Mouse (Mus musculus): ENCODE results near the gene Cytip. TPM values are rescaled to one million over a fixed set of nuclear protein-coding genes. Genes with fewer than 3 reads are reported as not detected.

Gene Cytip
- total RNA-seq, 2 experiments from 2014 or later: 0.20 TPM; not detected in 1

- H3K4me3 ChIP-seq: no peak overlapping the region
- no peak for DNase-seq (ENCODE audit: extremely low spot score in 1 of 2, low spot score in 2 of 2)
- TF ChIP-seq CTCF (IDR thresholded peaks at IDR 0.05): no peak
- intact Hi-C loops (cut with DNase I): no loop called here
- H3K27ac ChIP-seq: no peak overlapping the region
These were observed 14.6 kb downstream of the Cytip start for GRCm38 (mm10) chr2:58180776-58181175.

DNA sequence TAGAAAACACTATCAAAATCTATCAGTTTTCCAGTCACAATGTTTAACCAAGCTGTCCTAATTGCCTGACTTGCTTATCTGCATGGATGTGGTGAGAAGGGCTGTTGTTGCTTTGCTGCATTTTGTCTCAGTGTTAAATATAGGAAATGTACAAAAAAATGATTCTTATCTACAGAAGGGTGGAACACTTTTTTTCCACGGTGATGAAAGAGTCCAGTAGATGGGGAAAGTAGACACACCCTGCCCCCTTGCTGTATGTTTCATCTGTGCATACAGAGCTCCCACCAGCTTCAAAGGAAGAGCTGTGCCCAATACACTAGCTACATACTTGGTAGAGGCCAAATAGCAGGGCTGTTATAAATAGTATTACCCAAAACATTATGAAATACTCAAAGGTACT, 16.3 kb downstream of the Cytip start:
- intact Hi-C loops (cut with DNase I): no loop called here
- Histone ChIP-seq H3K27ac (no peak overlapping the region), H3K4me3 (no peak overlapping the region)
- no peak for TF ChIP-seq CTCF (IDR thresholded peaks at IDR 0.05)
- no peak for DNase-seq (ENCODE audit: extremely low spot score in 1 of 2, low spot score in 2 of 2)

DNA sequence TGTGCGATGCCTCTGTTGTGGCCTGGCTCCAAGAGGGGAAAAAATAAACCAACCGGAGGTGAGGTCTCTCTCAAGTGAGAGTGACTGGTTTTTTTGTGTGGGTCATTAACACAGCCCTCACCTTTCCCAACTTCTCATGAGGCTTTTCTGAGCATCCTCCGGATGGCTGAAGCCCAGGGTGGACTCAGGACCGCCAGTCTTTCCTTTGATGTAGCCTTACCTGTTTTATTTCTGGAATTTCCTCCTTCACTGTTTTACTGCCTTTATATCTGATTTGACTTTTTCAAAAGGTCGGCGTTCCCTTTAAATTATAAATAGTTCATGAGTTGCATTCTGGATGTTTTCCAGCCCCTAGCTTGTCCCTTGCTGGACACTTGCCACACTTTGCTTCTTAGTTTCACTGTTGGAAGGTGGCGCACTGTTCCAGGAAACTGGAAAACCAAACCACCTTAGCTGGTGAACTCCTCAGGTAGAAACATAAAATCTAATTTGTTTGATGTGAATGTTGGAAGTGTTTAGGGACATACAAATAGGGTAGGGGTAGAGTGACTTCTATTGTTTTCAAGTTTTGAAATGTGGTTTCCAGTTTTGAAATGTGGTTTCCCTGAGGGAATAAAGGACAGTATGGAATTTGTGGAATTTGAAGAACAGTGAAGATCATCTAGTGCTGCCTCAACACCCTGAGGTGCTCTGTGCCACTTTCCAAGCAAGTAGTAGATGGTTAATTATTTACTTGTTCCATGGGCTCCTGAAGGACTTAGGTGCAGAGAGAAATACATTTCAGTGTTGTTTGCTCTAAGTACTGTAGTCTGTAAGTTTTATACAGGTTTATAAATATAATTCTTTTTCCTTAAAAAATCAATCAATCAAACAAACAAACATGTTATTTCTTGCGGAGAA, 19.7 kb downstream of the Cytip start:
- TF ChIP-seq CTCF (IDR thresholded peaks at IDR 0.05): no peak
- Histone ChIP-seq H3K4me3 (no peak overlapping the region), H3K27ac (no peak overlapping the region)
- DNase-seq (ENCODE audit: extremely low spot score in 1 of 2, low spot score in 2 of 2): no peak
- intact Hi-C loops (cut with DNase I): no loop called here

DNA sequence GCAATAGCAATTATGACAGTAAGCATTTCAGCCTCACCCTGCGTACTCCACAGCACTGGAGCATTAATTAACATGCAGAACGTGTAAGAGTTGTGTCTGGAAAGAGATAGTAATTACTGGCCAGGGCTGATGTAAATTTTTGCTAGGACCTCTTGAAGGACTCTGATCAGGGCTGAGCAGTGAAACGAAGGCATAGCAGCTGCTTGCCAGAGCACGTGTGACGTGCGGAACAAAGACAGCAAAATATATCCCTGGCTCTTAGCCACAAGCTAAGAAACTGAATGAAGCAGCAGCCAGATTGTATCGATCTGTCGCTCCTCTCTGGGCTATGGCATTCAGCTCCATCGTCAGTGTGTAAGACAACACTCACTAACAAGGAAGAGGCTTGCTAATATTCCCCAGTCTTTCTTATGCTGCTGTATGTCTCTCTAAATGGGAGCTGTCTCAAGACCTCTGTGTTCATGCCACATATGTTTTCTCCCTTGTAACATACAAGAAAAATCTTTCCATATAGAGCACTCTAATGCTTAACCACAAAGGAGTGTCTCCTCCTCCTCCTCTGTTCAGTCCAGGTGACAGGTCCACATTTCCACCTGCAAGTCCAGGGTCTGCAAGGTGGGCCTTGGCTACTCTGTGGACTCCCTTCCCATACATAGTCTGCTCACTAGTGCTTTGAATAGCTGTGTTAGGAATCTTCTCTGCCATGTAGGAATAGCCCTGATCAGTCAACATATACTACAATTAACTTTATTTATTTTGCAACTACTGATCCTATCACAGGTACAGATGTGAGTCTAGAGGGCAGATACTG, 20.7 kb downstream of the Cytip start:
- TF ChIP-seq CTCF (IDR thresholded peaks at IDR 0.05): no peak
- 0 out of 2 replicates have a peak overlapping the region, but pooled peaks have one; percentile 9 for H3K4me3 ChIP-seq
- peak in 1 of 2 experiments; percentile 10 for DNase-seq (ENCODE audit: extremely low spot score in 1 of 2, low spot score in 2 of 2)
- no peak overlapping the region for H3K27ac ChIP-seq
- intact Hi-C loops (cut with DNase I): no loop called here

DNA sequence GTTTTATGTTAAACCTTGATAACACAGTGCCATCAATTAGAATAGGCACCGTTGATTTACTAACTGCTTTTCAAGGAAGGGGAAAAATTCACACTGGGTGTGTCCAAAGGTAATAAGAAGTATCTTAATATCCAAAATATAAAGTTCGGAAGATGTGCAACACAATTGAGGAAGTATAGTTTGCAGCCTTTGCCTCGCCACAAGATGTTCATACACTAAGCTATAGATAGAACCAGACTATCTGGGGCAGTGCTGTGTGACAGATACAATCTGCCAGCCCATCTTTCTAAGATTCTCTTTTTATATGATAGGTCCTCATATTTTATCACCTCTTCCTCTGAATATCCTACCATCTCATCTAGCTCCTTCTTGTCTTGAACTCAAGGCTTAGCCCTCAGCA, 22.4 kb downstream of the Cytip start:
- DNase-seq (ENCODE audit: extremely low spot score in 1 of 2, low spot score in 2 of 2): no peak
- intact Hi-C loops (cut with DNase I): no loop called here
- TF ChIP-seq CTCF (IDR thresholded peaks at IDR 0.05): no peak
- H3K27ac ChIP-seq: no peak overlapping the region
- no peak overlapping the region for H3K4me3 ChIP-seq

DNA sequence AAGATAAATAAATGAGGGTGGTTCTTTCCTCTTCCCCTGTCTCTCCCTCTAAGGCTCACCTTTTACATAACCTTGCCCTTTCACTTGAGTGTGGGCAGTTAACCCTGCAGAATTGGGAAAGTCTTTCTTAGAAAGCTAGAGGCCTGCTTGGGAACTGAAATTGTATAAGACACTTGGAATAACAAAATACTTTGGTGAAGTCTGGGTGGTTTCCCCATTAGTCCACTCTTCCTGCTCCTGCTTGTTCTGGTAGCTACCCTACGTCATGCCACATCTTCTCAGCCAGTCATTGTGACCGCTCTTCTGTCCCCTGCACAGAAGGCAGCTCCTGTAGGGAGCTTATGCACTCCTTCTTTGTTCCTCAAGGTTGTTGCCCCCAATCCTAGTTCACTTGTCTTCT, 26.2 kb downstream of the Cytip start:
- DNase-seq (ENCODE audit: extremely low spot score in 1 of 2, low spot score in 2 of 2): no peak
- no peak overlapping the region for H3K4me3 ChIP-seq
- intact Hi-C loops (cut with DNase I): no loop called here
- no peak overlapping the region for H3K27ac ChIP-seq
- no peak for TF ChIP-seq CTCF (IDR thresholded peaks at IDR 0.05)

DNA sequence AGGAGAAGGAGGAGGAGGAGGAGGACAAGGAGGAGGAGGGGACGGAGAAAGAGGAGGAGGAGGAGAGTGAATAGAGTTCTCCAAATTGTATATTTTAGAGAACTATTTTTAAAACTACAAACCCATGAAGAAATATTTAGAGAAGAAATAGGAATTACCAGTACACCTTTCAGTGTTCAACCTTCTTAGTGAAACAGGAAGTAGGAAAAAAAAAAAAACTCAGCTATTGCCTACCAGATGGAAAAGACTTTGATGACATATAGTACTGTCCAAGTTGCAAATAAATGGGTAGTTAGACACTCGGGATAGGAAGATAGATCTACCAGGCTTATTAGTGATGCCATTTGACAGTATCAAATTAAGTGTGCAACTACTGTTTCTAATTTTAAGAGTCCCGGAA, 27.7 kb downstream of the Cytip start:
- intact Hi-C loops (cut with DNase I): no loop called here

GRCm38 (mm10) chr2:58166764-58167163, 28.6 kb downstream of the Cytip start:
- DNase-seq (ENCODE audit: extremely low spot score in 1 of 2, low spot score in 2 of 2): no peak
- intact Hi-C loops (cut with DNase I): no loop called here

More for the DNA sequence above, 27.7 kb downstream of the Cytip start:
- no peak for DNase-seq (ENCODE audit: extremely low spot score in 1 of 2, low spot score in 2 of 2)
- no peak overlapping the region for H3K4me3 ChIP-seq
- no peak for TF ChIP-seq CTCF (IDR thresholded peaks at IDR 0.05)
- H3K27ac ChIP-seq: no peak overlapping the region

DNA sequence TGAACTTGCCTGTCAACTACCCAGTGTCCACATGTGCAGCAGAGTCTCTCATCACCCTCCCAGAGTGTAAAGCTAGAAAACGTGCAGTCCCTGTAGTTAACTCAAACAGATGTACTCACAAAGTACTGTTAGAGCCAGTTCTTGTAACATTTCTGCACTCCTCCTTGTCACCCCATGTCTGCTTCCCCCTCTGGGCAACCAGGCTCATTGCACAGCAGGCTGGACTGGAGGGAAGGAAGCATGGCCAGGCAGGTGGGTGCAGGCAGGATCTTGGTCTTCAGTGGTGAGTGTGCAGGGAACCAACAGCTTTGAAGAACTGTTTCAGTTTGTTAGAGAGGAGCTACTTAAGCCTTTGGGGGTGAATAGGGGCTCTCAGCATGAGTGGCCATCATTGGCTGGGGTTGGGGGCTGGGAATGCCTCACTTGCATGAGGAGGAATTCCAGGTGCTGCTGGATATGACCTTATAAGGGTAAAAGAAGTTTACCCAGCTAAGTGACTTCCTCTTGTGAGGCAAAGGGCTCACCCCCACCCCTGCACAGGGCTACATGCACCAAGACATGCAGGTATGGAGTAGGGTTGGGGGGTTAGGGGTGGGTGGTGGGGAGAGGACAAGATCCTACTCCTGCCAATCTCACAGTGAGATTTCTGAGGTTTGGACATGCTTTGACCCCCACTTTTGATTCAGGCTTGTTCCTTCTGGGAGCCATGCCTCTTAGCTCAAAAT, 31.7 kb downstream of the Cytip start:
- TF ChIP-seq CTCF (IDR thresholded peaks at IDR 0.05): no peak
- Histone ChIP-seq H3K27ac (no peak overlapping the region), H3K4me3 (no peak overlapping the region)
- intact Hi-C loops (cut with DNase I): no loop called here
- no peak for DNase-seq (ENCODE audit: extremely low spot score in 1 of 2, low spot score in 2 of 2)

More at GRCm38 (mm10) chr2:58166764-58167163, 28.6 kb downstream of the Cytip start:
- no peak overlapping the region for H3K4me3 ChIP-seq
- H3K27ac ChIP-seq: no peak overlapping the region
- no peak for TF ChIP-seq CTCF (IDR thresholded peaks at IDR 0.05)

GRCm38 (mm10) chr2:58161813-58162212, 33.5 kb downstream of the Cytip start:
- no peak overlapping the region for H3K4me3 ChIP-seq
- intact Hi-C loops (cut with DNase I): no loop called here
- no peak for DNase-seq (ENCODE audit: extremely low spot score in 1 of 2, low spot score in 2 of 2)
- no peak overlapping the region for H3K27ac ChIP-seq
- no peak for TF ChIP-seq CTCF (IDR thresholded peaks at IDR 0.05)

GRCm38 (mm10) chr2:58160541-58161307, 34.6 kb downstream of the Cytip start:
- Histone ChIP-seq H3K4me3 (no peak overlapping the region), H3K27ac (no peak overlapping the region)
- no peak for DNase-seq (ENCODE audit: extremely low spot score in 1 of 2, low spot score in 2 of 2)
- no peak for TF ChIP-seq CTCF (IDR thresholded peaks at IDR 0.05)
- intact Hi-C loops (cut with DNase I): no loop called here

Measured in left cerebral cortex, adult 2 months (tissue).